Mouse (Mus musculus): ENCODE measurements around the gene Cox14. TPM values are rescaled to one million over a fixed set of nuclear protein-coding genes. Genes with fewer than 3 reads are reported as not detected.

Gene Cox14
- total RNA-seq, 2 experiments from 2014 or later = 227 to 257 TPM

Other genes with a start within 250 kb of the Cox14 start
- gene Faim2, start 197.5 kb upstream of the Cox14 start, total RNA-seq (2021) = 10 to 100 TPM; 17.8 to 23.5 TPM
- 1 to 10 TPM in 1 of 2 experiments, under 1 TPM in 1; 0.82 to 5.0 TPM for gene Aqp2, start 146.6 kb upstream of the Cox14 start, total RNA-seq (2021)
- 1 to 10 TPM; 1.5 to 3.1 TPM for gene Aqp5, start 134.8 kb upstream of the Cox14 start, total RNA-seq (2021)
- not detected for gene Aqp6, start 124.2 kb upstream of the Cox14 start, total RNA-seq (2021)
- 1 to 10 TPM; 7.6 to 7.7 TPM for gene Racgap1, start 74.0 kb upstream of the Cox14 start, total RNA-seq (2021)
- gene Asic1, start 55.2 kb upstream of the Cox14 start, total RNA-seq (2021) = under 1 TPM; 0.53 to 0.56 TPM
- 10 to 100 TPM; 40.8 to 51.2 TPM for gene Smarcd1, start 23.5 kb upstream of the Cox14 start, total RNA-seq (2021)
- 10 to 100 TPM; 19.6 to 24.6 TPM for gene Gm17349, start 20.1 kb upstream of the Cox14 start, total RNA-seq (2021)
- gene Gpd1, start 8.1 kb upstream of the Cox14 start, total RNA-seq (2021) = 1,000 to 10,000 TPM in 1 of 2 experiments, 100 to 1,000 TPM in 1; 945 to 1,041 TPM
- 10 to 100 TPM; 49.1 to 56.1 TPM for gene Cers5, start 47.3 kb downstream of the Cox14 start, total RNA-seq (2021)
- gene Lima1, start 149.8 kb downstream of the Cox14 start, total RNA-seq (2021) = 10 to 100 TPM; 42.1 to 43.0 TPM
- under 1 TPM; 0.13 to 0.23 TPM for gene Fam186a, start 241.4 kb downstream of the Cox14 start, total RNA-seq (2021)
- gene Larp4, start 244.4 kb downstream of the Cox14 start, total RNA-seq (2021) = 10 to 100 TPM; 85.8 to 91.6 TPM

Data from adrenal gland, postnatal 36 days (tissue).